Mouse (Mus musculus) embryo, embryonic 10 days (tissue): Measurements from ENCODE around the gene Art3.
"Not testable (repeated sequence)": the region's sequence is repeated elsewhere in the genome, so short reads cannot be mapped to it uniquely, and the experiment has no call there.

ENCODE experiments used
- DNase-seq: peaks from one replicate; pipeline ENCODE4 v3.0.0-alpha.2; 2015; ENCODE audit warnings: low spot score

Gene Art3

DNA sequence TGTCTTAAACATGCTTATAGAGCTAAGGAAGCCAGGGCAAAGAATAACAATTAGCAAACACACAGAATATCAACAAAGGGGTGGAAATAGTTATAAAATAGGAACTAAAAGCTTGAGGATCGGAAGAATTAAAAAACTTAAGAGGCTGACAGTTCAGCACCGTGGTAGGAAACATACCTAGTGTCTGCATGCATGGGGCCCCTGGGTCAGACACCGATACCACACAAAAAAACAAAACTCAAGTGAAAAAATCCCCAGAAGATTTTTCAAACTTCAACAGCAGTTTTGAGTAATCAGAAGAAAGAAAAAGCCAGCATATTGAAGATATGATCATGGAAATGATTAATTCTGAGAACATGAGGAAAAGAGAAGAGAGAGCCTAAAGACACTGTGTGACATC, 5.1 kb downstream of the Art3 start:
- DNase-seq: no peak

- no peak for DNase-seq
Observed at GRCm38 (mm10) chr5:92340606-92341005, 9.0 kb downstream of the Art3 start.

DNA sequence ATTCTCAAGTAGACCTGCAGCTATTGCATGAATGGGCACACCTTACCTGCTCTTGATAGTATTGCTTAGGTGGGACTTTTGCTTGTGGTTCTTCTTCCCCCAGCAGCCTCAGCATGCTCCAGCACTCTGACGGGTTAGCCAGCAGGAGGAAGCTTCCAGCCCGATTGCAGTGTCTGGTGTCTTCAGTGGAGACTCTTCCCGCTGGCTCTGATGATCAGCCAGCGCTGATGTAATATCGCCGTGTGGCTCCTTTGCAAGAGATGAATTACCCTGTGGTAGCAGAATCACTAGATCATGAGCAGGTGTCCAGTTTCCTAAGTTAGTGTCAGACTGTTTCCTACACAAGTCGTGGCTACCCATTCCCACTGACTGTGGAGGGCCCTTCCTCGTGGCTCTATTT, 13.4 kb downstream of the Art3 start:
- no peak for DNase-seq

DNA sequence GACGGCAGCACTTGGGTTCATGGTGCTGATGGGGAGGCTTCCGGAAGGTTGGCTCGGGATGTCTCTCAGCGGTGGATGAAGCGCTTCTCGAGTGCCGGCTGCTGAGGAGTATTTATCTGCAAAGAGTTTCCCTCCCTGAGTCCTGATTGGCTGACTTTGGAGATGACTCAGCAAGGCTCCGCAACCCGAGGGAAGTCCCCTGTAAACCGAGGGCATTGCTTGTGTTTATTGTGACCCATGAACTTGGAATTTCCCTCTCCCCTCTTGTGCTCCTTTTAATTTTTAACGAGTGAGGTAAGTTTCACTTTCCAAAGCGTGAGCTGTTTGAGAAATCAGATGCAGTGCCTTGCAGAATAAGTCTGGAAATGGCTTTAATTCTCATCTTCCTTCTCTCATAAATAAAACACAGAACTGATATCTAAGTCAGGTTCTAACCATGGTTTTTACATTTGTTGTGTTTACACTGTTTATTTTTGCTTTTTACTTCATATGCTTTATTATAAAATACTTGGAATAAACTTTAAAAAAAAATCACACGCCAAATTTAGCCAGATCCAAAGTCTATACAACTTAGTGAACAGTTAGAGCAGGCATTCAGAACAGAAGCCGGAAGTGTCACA, 17.3 kb downstream of the Art3 start, which contains the start of gene Cxcl10:
TSS of gene Cxcl10 (minus strand) at position 96 of the 620 bp plus-strand sequence.
- peak; percentile 67 for DNase-seq

- no peak for DNase-seq
Observed at GRCm38 (mm10) chr5:92349731-92350130, 18.1 kb downstream of the Art3 start.

DNA sequence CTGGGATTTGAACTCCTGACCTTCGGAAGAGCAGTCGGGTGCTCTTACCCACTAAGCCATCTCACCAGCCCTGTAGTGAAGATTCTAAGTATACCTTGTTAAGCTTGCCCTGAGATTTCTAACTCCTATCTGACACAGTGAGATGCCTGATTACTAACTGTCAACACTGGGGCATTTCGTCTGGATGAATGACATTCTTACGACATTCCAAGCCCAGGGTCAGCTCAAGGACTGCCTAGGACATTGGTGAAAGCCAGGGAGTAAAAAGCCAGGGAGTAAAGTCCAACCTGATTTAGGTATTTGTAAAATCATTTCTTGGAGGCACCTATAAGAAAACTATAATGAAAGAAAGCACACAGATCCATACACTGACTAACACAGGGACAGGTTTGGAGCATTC, 21.1 kb downstream of the Art3 start:
- DNase-seq: not testable (repeated sequence)

DNA sequence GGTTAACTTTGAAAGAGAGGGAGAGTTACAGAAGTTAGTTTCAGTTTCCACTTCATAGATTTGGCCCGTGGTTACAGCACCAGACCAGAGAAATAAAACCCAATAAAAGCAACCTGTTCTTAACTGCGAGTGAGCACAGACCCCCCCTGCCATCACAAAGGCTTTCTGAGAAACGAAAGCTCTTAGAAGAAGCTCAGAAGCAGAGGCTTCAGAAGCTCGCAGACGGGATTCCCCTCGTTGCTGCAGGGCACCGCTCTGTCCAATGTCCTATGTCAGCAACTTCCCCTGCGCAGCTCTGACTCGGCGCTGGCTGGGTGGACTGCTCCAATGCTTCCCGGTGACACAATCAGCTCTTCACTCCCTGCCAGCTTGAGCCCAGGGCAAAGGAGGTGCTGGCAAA, 21.9 kb downstream of the Art3 start:
- no peak for DNase-seq

DNA sequence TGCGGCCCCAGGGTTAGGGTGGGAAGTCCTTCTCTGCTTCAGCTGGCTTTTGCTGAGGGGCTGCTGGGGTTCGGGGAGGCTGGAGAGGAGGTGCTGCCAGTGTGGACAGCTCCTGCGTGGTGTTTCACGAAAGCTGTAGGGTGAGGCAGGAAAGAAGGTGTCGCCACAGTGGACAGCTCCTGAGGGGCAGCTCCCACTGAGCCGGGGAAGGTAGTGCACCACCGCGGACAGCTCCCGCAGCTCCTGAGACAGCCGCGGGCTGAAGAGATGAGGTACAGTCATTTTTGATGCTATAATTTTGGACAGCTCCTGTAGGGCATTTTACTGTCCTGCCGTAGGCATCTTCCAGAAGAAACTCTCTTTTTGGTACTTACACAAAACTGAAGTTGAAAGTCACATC, 26.4 kb downstream of the Art3 start:
- peak; percentile 40 for DNase-seq

DNA sequence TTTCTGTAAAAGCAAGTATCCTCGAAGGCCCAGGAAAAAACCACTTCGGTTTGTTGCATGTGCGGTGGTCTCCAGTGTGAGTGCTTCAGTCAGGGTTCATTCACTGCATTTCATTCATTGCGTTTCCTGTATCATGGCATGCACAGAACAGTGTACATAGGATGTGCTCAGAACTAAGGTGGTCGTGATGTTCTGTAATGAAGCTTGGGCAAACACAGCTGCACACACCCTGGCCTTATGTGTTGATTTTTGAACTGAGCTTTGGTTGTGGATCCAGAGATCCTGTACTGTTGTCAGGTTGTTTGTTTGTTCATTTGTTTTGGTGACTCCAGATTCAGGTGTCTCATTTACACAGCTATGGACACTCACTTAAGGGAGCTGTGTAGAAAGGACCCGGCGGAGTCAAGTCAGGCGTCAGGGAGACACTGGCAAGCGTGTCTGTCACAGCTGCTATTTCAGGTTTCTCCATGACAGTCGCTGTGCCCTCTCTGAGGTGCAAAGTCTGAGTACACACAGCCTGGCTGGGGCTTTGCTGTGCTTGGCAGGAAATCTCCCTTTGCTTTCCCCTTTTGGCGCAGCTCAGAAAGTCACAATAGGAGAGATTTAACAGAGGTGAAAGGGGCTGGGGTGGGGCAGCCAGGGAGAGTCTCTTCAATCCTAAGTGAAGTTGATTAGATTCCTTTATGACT, 27.3 kb downstream of the Art3 start:
- no peak for DNase-seq

DNA sequence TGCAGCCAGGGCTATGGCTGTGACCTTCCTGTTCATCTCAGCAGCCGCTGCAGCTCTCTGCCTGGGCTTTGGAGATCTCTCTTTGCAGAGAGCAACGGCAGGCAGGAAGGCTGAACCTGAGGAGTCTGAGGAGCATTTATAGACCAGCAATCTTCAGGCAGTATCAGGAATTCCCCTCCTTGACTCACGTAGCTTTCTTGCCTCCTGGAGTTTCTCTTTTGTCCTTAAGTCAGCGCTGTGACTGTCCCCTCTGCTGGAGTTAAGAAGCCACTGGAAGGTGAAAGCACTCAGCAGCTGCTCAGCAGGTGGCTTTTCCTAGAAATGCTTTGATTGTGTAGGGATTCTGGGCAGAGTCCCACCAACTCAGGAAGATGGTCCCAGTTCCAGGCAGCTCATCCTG, 31.6 kb downstream of the Art3 start:
- DNase-seq: no peak

DNA sequence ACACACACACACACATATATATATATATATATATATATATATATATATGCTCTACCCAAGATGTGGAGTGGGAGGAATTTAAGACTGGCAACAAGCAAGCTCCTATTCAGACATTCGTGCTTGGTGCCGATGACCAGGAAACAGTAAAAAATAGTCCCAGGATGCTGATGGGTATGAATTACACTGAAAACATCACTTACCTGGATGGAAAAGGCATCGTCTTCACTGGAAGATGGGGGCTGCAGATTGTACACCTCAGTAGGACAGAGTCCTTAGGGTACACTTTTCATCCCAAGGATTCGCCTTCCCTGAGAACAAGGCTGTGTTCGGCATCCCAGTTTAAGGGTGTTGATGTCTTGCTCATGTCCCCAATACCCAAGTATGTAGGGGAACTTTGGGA, 32.4 kb downstream of the Art3 start:
- DNase-seq: no peak

DNA sequence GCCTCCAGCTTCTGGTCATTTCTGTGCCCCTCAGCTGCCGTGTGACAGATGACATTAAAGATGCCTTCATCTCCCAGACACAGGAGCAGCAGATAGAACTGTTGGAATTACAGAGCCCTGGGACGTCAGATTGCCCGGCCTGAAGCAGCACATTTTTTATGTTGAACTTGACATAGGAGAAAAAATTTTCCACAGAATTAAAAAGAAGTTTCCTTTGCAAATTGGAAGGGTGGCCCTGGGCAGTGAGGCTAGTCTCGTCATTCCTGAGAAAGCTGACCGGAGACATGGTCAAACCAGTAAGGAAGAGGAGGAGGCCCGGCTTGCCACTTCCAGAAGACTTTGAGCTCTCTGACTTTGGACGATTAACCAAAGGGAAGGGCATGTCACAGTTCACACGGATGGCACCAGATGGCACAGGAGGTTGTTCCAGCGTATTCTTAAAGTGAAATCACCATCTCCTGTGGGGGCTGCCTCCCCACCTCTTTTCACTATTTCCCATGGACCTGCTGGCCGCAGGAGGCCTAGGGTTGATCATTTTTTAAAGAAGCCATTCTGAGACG, 33.6 kb downstream of the Art3 start:
- DNase-seq: no peak

DNA sequence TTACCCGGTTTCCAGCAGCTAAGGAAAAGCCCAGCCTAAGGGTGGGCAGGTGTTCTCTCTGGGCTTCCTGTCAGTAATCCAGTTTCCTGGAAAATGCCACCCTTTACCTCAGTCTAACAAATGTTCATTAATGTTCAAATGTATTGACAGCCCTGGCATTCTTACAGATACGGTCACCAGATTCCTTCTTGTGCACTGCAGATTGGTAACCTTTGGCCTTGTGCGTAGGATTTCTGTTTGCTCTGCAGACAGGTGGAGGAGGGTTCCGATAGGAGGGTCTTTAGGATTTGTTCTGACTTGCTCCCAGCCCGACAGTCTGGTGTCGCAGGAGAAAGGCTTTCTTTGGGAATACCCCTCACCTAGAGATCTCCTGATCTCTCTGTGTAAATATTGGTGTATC, 34.9 kb downstream of the Art3 start:
- no peak for DNase-seq

- no peak for DNase-seq
Observed at GRCm38 (mm10) chr5:92368392-92368791, 36.8 kb downstream of the Art3 start.

DNA sequence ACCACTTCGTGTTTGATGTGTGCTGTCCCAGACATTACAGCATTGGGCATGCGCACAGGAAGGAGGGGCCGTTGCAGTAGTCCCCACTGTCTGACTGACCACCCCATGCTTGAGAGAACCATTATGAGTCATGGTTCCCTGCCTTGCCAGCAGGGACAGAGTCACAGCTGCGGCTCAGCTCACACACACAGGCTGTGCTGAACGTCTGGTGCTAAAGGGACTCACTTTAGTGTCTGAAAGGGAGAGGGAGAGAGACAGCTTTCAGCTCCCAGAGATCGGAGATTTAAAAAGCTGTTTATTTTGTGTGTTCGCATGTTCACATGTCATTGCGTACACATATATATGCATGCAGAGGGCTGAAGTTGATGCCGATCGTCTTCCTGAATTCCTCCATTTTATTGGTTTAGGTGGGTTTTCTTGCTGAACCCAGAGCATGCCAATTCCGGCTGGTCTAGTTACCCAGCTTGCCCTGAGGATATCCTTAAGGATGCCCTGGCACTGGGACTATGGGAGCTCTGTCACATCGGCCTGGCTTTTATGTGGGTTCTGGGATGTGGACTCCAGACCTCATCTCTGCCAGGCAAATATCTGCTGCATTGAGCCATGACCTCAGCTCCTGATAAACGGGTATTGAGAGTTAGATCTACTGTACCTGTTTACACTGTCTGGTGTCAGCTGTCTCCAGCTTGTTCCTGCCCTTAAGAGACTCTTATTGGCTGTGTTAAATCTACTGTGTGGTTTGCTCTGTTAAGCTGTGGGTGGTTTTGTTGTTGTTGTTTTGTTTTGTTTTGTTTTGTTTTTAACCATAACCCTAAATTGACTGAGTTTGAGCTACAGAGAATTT, 37.7 kb downstream of the Art3 start:
- DNase-seq: no peak

- no peak for DNase-seq
Observed at GRCm38 (mm10) chr5:92370392-92370791, 38.8 kb downstream of the Art3 start.

GRCm38 (mm10) chr5:92370891-92371290, 39.3 kb downstream of the Art3 start:
- DNase-seq: no peak

DNA sequence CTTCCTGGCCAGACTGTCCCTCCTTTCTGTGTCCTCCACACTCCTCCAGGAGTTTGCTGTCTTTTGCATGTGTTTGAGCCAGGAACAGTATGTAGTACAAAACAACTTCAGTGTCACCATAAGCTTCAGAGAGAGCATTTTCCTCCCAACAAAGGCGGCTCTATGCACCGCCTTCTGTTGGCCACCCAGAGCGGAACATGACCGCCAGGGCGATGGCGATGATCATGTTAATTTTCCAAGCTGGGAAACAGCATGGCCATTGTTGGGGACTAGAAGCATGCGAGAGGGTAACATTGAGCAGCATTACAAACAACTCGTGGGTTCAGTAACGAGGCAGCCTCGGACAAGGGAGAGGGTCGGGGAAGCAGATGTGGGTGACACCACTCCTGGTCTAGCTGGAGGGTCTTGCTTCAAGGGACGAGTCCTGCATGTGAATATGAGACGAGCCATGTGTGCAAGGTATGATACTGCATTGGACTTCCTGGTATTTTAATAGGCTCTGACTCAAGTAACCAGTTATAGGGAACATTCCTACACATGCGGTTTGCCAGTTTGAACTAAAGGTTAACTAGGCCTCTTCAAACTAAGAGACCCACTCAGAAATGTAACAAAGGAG, 39.8 kb downstream of the Art3 start:
- no peak for DNase-seq

GRCm38 (mm10) chr5:92372605-92373004, 41.0 kb downstream of the Art3 start:
- no peak for DNase-seq

DNA sequence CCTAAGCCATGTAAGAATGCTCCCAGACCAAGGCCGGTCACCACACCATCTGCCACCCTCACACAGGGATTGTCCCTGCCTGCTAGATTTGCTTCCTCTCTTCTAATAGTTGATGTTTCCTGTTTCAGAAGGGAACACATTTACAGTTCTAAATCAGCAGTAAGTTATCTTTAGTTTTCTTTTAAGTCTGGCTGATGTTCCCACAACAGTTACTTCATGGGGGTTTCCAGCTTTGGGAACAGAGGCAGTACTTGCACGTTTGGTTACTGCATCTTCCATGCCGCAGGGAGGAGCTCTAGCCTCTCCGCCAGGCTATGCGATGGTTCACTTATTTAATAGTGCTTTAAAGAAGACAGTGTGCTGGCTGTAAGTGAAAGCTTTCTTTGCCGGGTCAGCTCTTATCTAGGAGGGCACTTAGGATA, 43.1 kb downstream of the Art3 start:
- DNase-seq: no peak

DNA sequence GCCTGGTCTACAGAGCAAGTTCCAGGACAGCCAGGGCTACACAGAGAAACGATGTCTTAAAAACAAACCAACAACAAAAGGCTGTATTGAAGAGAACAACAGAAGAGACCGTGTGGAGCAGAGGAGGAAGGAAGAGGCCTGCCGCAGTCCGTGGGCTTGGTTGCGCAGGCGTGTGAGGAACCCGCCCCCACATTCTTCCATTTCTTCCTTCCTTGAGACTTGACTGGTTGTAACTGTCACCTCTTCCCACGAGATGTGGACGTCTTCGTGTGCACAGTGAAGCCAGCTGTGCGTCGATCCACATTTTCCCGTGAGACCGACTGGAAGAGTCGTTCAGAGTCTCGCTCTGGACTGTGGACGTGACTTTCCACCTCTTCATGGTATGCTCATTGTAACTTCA, 43.7 kb downstream of the Art3 start:
- no peak for DNase-seq

DNA sequence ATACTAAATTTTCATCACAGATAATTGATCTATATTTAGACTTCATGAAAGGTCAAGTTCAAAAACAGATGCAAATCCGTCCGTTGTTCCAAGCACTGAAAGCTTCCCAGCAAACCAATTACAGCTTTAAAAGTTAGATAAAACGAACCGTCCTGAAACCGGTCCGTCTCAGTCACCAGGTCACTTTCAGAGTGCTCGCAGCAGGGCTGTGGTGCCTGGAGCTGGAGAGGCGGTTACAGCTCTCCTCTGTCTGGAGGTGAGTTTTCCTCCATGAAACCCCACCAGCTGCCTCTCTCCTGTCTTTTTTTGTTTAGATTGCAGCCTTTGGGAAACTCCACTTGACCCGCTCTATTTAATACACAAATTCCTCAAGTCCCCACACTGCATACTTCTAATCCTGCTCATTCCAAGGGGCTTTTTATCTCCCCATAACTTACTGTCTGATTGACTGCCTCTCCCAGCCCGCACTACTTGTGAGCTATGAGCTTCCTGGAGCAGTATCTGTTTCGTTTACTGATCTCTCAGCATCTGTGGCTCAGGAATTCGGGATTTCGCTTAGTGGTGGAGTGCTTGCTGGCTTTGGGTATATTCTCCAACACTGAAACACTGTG, 45.3 kb downstream of the Art3 start:
- DNase-seq: no peak
